Mouse (Mus musculus): ENCODE measurements around the gene Gpd2.

DNA sequence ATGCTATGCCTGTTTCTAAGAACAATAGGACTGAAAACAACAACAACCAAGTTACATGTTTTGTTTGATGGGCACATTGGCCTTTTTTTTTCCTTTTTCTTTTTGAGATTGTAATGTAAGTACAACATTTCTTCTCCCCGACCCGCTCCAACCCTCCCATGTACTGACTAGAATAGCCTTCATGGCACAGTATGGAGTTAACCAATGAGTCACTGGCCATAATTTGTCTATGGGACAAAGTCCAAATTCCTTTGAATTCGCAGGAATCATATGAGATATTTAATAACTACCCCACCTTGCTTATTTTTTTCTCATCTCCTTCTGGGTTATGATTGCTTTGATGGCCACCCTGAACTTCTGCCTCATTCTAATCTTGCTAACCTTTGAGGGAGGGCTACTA lies 12.7 kb downstream of the Gpd2 start:
- TF ChIP-seq CTCF (conservative IDR thresholded peaks at IDR 0.05; ENCODE audit: low read length) (no peak), POU5F1 (IDR thresholded peaks at IDR 0.05; ENCODE audit: borderline replicate concordance, low read length) (no peak)

All from E14TG2a.4 (cell line).